Mouse (Mus musculus) G1E (cell line): ENCODE results near the gene Gm8332. TPM values are rescaled to one million over a fixed set of nuclear protein-coding genes. Genes with fewer than 3 reads are reported as not detected.
"Not testable (repeated sequence)": the region's sequence is repeated elsewhere in the genome, so short reads cannot be mapped to it uniquely, and the experiment has no call there.

ENCODE experiments used
- ATAC-seq: 2 replicates; pipeline ENCODE4 v1.8.0; 2016; ENCODE audit warnings: mild to moderate bottlenecking; ENCODE audit not compliant: insufficient number of reproducible peaks, poor library complexity, low FRiP score, severe bottlenecking; ENCODE audit errors: extremely low read depth
- DNase-seq: peaks from one replicate; pipeline ENCODE4 v3.0.0; 2012; ENCODE audit warnings: low spot score
- H3K27me3 ChIP-seq: 2 replicates; pipeline ENCODE4 v1.6.1; 2012; ENCODE audit warnings: mild to moderate bottlenecking, low read length, inconsistent platforms; ENCODE audit not compliant: insufficient read depth
- H3K36me3 ChIP-seq: replicated peaks from 2 replicates; pipeline ENCODE3; 2012; ENCODE audit warnings: mild to moderate bottlenecking, inconsistent platforms
- H3K4me1 ChIP-seq: 2 replicates; pipeline ENCODE4 v1.6.1; 2012; ENCODE audit warnings: low read depth, low read length, inconsistent platforms, mixed read lengths; ENCODE audit not compliant: insufficient read depth
- H3K4me3 ChIP-seq: 2 replicates; pipeline ENCODE4 v1.5.1; 2012; ENCODE audit warnings: low read depth, mild to moderate bottlenecking, inconsistent platforms, low read length, moderate library complexity, mixed read lengths
- H3K9me3 ChIP-seq: replicated peaks from 2 replicates; pipeline ENCODE4 v1.6.1; 2012; ENCODE audit warnings: inconsistent platforms
- CTCF ChIP-seq: IDR thresholded peaks from 2 replicates; pipeline ENCODE4 v1.5.1; 2012; ENCODE audit warnings: low read depth, low read length, inconsistent platforms, mixed read lengths
- GATA1 ChIP-seq: IDR thresholded peaks from 2 replicates; pipeline ENCODE4 v1.6.1; 2012; ENCODE audit warnings: borderline replicate concordance, low read length, inconsistent platforms, mixed read lengths
- GATA2 ChIP-seq: IDR thresholded peaks from 2 replicates; pipeline ENCODE4 v1.6.1; 2012; ENCODE audit warnings: low read depth, low read length, inconsistent platforms, borderline replicate concordance
- POLR2AphosphoS5 ChIP-seq: IDR thresholded peaks from 2 replicates; pipeline ENCODE4 v1.6.1; 2012; ENCODE audit warnings: low read depth, low read length, inconsistent platforms; ENCODE audit not compliant: insufficient replicate concordance
- TAL1 ChIP-seq: conservative IDR thresholded peaks from 2 replicates; pipeline ENCODE4 v1.6.1; 2012; ENCODE audit warnings: low read depth, low read length, inconsistent platforms, mixed read lengths
- polyA plus RNA-seq: library from polyadenylated mRNA; stranded (reverse); fragments of >175 nt; gene quantifications from 2 replicates; pipeline ENCODE4 v1.2.3, GENCODE M21; 2012
- total RNA-seq, 2 experiments: library from RNA; stranded (forward) in 1 of 2; stranded (reverse) in 1 of 2; fragments of 200-1000 nt in 1 of 2; fragments of >200 nt in 1 of 2; fragmentation: Nextera tagmentation in 1 of 2; gene quantifications; 2 replicates each; pipeline ENCODE4 v1.2.3; 2014 to 2017

The Gm8332 gene
- total RNA-seq (2014; fragmentation: Nextera tagmentation): 6.8 and 7.9 TPM in 2 replicates
- 1.9 and 2.1 TPM in 2 replicates for total RNA-seq (2017)
- 1.3 and 2.2 TPM in 2 replicates for polyA plus RNA-seq

DNA sequence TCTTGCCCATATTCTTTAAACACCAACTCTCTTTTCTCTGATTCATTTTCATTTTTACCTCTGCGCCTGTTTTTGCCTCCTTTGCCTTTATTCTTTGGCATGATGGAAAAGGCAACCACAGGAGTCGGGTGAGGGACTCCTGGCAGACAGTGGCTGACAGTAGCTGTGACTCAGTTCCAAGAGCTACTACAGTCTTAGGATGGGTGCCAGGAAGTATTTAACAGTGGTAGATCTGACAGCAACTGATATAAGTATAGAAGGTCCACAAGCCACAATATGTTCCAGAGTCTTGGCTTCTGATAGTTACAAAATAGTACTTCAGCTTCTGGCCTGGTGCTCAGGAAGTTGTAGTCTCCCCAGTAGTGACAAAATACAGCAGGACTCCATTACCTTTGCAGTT is at the start of gene Gm8332:
TSS of gene Gm8332 (minus strand) at position 101 of the 400 bp plus-strand sequence.
- not testable (repeated sequence) for H3K4me1 ChIP-seq, ATAC-seq, H3K27me3 ChIP-seq, H3K4me3 ChIP-seq, H3K9me3 ChIP-seq, DNase-seq, H3K36me3 ChIP-seq

DNA sequence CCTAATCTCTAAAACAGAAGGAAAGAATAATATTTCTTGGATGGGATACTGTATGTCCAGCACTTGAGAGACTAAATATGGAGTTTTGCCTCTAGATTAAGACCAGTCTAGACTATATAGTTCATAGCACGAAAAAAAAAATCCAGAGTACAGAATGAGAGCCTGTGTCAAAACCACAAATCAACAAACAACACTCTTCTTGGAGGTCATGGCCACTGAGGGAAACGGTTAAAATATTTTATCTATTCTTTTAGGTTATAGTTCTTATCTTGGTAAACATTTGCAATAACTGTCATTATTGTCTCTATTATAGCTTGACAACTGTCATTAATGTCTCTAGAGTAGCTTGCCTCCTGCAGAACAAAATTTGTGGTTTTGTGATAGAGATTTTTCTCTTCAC is 47.3 kb upstream of the Gm8332 start:
- peak; percentile 93 for ATAC-seq
- H3K4me3 ChIP-seq: not testable (repeated sequence)

DNA sequence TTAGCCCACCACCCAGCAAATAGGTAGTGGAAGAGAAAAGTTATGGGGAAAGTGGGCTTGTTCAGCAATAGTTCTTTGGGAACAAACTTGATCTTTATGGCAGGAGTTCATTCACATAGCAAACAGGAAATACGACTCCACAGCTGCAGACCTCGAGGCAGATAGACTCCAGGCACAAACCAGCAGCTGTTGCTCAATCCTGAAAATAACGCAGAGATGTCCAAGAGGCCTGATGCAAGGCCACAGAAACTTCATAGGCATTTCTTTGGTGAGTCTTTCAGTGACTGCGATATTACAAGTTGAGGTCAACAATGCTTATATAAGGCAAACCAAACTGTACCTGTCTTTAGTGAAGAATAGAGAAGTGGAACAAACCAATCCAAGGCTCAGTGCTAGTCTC is 43.2 kb upstream of the Gm8332 start:
- H3K4me1 ChIP-seq: peaks cover 26% of the 10 kb centered on the region
- not testable (repeated sequence) for H3K36me3 ChIP-seq, DNase-seq

More for the DNA sequence above, 47.3 kb upstream of the Gm8332 start:
- H3K27me3 ChIP-seq, H3K9me3 ChIP-seq, DNase-seq, H3K36me3 ChIP-seq: not testable (repeated sequence)
- 0 out of 2 replicates have a peak, but pooled peaks have one; percentile 12 for TF ChIP-seq TAL1
- H3K4me1 ChIP-seq: peaks cover 26% of the 10 kb centered on the region

DNA sequence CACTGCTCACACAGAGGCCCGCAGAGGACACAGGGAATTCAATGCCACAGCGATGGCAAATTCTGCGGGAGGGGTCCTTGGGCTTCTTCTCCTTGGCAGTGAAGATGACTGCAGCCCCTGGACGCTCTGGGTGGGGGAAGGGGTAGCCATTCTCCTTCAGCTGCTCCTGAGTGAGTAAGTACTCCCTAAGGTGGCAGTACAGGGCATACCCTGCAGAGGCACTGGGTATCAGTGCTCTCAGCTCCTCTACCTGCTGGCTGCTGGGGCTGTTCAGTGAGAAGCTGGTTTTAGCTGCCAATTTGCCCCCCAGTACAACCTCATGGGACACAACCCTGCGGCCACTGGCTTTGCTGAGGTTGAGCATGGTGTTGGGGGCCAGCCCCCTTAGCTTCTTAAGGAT is 35.3 kb upstream of the Gm8332 start:
- H3K36me3 ChIP-seq, H3K4me3 ChIP-seq, H3K9me3 ChIP-seq, H3K27me3 ChIP-seq, DNase-seq: not testable (repeated sequence)
- peaks cover 14% of the 10 kb centered on the region for H3K4me1 ChIP-seq
- 0 out of 2 replicates have a peak, but pooled peaks have one; percentile 12 for ATAC-seq

More for the DNA sequence above, 43.2 kb upstream of the Gm8332 start:
- not testable (repeated sequence) for H3K9me3 ChIP-seq, H3K4me3 ChIP-seq, H3K27me3 ChIP-seq, ATAC-seq

DNA sequence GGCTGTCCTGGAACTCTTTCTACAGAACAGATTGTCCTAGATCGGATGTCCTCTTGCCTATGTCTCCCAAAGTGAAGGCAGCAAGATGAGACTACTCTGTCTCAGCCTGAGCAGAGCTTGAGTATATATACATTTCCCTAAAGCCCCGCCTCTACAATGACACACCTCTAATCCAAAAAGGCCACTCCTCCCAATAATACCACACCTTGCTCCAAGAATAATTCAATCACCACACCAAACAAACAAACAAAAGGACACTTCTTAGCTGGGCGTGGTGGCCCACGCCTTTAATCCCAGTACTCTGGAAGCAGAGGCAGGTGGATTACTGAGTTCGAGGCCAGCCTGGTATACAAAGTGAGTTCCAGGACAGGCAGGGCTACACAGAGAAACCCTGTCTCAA is 24.5 kb upstream of the Gm8332 start, which contains the start of gene Gm5662:
TSS of gene Gm5662 (minus strand) at position 101 of the 400 bp plus-strand sequence.
- not testable (repeated sequence) for H3K36me3 ChIP-seq, H3K9me3 ChIP-seq, ATAC-seq, H3K4me3 ChIP-seq, DNase-seq, H3K27me3 ChIP-seq
- H3K4me1 ChIP-seq: peaks cover 13% of the 10 kb centered on the region; the same call in 1 of the 2 replicates

DNA sequence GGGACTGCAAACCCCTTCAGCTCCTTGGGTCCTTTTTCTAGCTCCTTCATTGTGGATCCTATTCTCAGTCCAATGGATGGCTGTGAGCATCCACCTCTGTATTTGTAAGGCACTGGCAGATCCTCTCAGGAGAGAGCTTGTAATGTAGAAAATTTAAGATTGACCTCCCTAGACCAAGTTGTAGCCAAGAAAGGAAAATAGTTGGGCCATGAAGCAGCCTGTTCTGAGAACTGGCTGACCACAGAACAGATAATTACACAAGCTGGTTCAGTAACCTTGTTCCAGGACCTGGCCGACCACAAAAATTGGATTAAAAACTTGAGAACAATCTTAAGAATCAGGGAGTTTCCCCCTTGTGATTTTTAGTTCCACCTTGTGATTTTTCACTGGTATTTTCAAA is 7.3 kb upstream of the Gm8332 start:
- H3K27me3 ChIP-seq: no peaks in the 10 kb centered on the region
- DNase-seq (no peak), ATAC-seq (no peak)
- peaks cover 26% of the 10 kb centered on the region for H3K4me1 ChIP-seq
- no peaks in the 10 kb centered on the region for H3K9me3 ChIP-seq
- no peaks in the 10 kb centered on the region for H3K36me3 ChIP-seq
- TF ChIP-seq GATA1: no peak
- no peak for TF ChIP-seq GATA2
- no peak for TF ChIP-seq CTCF
- TF ChIP-seq POLR2AphosphoS5: no peak
- TF ChIP-seq TAL1: no peak
- no peak overlapping the region for H3K4me3 ChIP-seq

DNA sequence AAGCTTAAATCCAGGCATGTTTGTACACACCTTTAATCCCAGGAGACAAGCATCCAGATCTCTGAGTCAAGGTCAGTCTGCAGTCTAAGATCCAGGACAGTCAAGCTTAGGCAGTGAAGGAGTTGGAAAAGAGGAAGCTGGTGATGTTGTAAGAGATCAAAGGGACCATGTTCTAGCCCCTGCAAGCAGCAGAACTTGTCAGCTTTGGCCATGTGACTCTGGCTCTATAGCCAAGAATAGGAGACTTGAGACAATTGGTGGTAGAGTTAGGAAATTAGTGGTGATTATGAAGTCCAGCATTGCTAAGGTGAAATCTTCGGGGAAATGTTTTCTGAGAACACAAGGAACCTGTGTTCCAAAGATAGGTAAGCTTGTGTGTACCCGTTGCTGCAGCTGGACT is 6.0 kb upstream of the Gm8332 start:
- not testable (repeated sequence) for H3K27me3 ChIP-seq, H3K4me3 ChIP-seq, ATAC-seq, H3K36me3 ChIP-seq, H3K9me3 ChIP-seq
- H3K4me1 ChIP-seq: peaks cover 28% of the 10 kb centered on the region
- peak; percentile 3 for DNase-seq

DNA sequence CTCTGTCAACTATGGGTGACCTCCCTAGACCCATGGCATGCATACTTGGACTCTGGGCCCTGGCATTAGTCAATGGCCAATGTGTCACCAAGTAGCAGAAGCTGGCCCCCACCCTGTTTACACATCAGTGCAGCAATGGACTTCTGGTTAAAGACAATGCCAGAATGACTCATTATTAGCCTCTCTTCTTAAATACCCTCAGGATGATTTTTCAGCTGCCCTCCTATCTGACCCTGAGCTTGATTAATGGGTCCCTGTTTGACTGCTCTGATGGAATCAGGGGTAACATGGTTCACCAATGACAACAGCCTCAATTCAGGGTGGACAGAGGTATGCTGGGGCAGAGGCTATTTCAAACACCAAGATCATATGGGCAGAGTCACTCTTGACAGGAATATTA is 4.1 kb downstream of the Gm8332 start:
- not testable (repeated sequence) for DNase-seq, H3K27me3 ChIP-seq, H3K4me3 ChIP-seq, ATAC-seq, H3K36me3 ChIP-seq, H3K4me1 ChIP-seq
- peaks cover 35% of the 10 kb centered on the region for H3K9me3 ChIP-seq

DNA sequence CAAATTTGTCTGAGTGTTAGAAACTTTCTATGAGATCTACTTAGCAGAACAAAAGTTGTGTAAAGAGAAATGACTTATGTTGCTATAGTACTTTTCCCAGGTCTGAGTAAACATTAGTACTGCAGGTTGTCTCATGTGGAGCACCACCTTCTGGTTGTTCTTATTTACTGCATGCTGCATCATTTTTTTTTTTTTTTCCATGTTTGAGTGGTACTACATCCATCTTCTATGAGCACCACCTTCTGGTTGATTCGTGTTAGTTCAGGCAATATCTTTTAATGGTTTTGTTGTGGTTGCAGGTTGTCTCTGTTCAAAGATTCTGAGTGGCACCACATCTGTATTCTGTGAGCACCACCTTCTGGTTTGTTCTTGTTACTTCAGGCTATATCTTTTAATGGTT is 7.0 kb downstream of the Gm8332 start:
- not testable (repeated sequence) for DNase-seq, H3K4me3 ChIP-seq, H3K36me3 ChIP-seq, H3K27me3 ChIP-seq, ATAC-seq, H3K4me1 ChIP-seq
- H3K9me3 ChIP-seq: peaks cover 35% of the 10 kb centered on the region
